Mouse (Mus musculus): ENCODE results near the gene Stk33. TPM values are rescaled to one million over a fixed set of nuclear protein-coding genes. Genes with fewer than 3 reads are reported as not detected.
A peak's percentile ranks its signal among the peaks of the same experiment; 100 is the strongest.

Gene Stk33
- not detected in 2 replicates for polyA plus RNA-seq (2012; ENCODE audit: insufficient read depth, insufficient read length, missing spikeins)

DNA sequence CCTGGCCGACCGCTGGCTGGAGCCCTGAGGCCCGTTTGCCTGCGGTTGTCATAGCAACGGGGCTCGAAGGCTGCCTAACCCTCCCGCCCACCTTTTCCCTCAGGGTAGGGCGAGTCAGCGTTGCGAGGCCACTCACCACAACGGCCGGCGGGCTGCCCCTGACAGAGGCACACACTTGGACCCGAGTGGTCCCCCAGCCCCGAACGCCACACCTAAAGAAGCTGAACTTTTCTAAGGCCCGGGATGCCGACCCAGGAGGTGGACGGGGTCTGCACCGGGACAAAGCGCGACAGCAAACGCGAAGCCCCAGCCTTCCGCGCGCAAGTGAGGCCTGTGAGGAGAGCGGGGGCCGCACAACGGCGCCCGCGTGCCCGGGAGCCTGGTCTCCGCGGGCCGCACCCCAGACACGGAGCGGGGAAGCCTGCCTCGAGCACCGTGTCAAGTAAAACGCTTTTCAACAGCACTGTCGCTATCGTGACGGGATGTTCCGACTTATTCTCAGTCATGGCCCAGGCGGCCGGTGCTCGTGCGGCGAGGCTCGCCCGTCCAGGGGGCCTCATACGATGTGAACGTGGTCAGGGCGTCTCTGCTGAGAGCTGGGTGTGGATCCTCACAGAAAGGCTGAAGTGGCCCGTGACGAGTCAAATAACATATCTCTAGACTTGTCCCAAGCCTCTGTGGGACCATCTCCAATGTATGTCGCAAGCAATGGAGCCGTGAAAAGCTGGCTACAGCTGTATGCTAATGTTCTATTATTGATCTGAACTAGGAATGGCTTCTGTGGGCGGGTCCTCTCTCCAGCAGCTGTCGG lies at the start of gene Stk33:
Stk33 (minus strand) TSS at position 301 of the 811 bp plus-strand sequence.
- TF ChIP-seq CTCF (IDR thresholded peaks at IDR 0.05; ENCODE audit: low read depth, low read length): no peak
- Histone ChIP-seq H3K27ac (ENCODE audit: insufficient read depth, low read depth, low read length) (no peak within 1 kb of the TSS), H3K4me3 (ENCODE audit: insufficient read depth, low read length) (peak within 1 kb of the TSS; percentile 6; the same call in 1 of the 2 replicates), H3K4me1 (ENCODE audit: control insufficient read depth, insufficient read depth, low read length) (peaks cover 2% of the 10 kb centered on the region; the same call in 1 of the 2 replicates)

DNA sequence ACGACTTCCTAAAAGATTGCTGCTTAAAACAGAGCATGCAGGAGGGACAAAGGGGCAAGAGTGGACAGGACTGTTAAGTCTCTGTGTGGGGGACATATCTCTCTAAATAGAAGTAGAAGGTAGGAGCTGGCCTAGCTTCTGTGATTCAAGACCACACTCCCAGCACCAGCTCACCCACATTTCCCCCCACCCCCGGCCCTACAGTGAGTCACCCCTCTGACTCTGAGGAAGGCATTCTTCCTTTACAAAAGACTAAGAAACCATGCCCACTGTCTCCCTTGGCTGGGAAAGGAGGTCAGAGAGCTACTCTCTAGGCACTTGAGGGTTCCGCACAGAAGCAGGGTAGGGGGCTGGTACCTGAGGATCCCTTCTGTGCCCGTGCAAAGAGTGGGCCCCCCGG lies 45.3 kb upstream of the Stk33 start:
- no peak for TF ChIP-seq POLR2A (IDR thresholded peaks at IDR 0.05; ENCODE audit: borderline replicate concordance, low read depth, low read length)
- TF ChIP-seq CTCF (IDR thresholded peaks at IDR 0.05; ENCODE audit: low read depth, low read length): no peak
- H3K4me1 ChIP-seq (ENCODE audit: control insufficient read depth, insufficient read depth, low read length): peaks cover 9% of the 10 kb centered on the region
- no peak overlapping the region for H3K27ac ChIP-seq (ENCODE audit: insufficient read depth, low read depth, low read length)
- H3K4me3 ChIP-seq (ENCODE audit: insufficient read depth, low read length): no peak overlapping the region

DNA sequence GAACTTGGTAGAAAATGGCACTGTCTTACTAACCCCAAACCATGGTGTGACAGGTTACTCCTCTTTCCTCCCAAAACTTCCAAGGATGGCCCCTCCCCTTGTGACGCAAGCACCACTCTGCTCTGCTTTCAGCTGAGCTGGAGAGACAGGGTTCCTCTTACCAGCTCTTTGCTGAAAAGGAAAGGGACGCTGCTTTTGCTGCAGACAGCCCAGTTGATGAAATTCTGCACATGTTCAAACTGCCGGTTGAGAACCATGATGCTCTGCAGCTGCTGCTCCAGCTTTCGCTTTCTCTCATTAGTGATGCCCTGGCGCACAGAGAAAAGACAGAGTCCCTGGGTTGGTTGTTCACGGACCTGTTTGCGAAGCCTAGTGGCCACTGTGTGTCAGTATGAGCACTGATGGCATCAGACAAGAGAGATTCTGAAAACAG lies 41.9 kb upstream of the Stk33 start:
- peak overlapping the region; percentile 11; the same call in 1 of the 2 replicates for H3K4me3 ChIP-seq (ENCODE audit: insufficient read depth, low read length)
- H3K4me1 ChIP-seq (ENCODE audit: control insufficient read depth, insufficient read depth, low read length): peaks cover 9% of the 10 kb centered on the region
- no peak overlapping the region for H3K27ac ChIP-seq (ENCODE audit: insufficient read depth, low read depth, low read length)
- TF ChIP-seq POLR2A (IDR thresholded peaks at IDR 0.05; ENCODE audit: borderline replicate concordance, low read depth, low read length): no peak
- TF ChIP-seq CTCF (IDR thresholded peaks at IDR 0.05; ENCODE audit: low read depth, low read length): no peak

DNA sequence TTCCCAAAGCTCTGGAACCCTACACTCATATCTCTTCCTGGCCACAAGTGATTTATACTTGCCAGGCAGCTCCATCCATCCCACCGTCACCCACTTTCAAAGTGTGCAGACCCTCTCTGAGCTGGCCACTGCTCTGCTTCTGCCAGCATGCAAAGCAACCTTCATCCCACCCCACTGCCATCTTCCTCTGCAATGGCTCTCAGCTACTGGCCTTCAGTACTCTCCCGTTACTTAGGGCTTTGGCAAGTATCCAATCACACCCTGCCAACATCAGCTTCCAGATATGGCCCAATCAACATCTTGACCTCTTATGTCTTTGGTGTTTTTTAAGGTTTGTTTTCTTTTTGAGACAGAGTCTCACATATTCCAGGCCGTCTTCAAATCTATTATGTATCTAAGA lies 39.0 kb upstream of the Stk33 start:
- H3K27ac ChIP-seq (ENCODE audit: insufficient read depth, low read depth, low read length): no peak overlapping the region
- no peak overlapping the region for H3K4me3 ChIP-seq (ENCODE audit: insufficient read depth, low read length)
- H3K4me1 ChIP-seq (ENCODE audit: control insufficient read depth, insufficient read depth, low read length): peaks cover 4% of the 10 kb centered on the region; the same call in 1 of the 2 replicates
- TF ChIP-seq POLR2A (IDR thresholded peaks at IDR 0.05; ENCODE audit: borderline replicate concordance, low read depth, low read length) (no peak), CTCF (IDR thresholded peaks at IDR 0.05; ENCODE audit: low read depth, low read length) (no peak)

DNA sequence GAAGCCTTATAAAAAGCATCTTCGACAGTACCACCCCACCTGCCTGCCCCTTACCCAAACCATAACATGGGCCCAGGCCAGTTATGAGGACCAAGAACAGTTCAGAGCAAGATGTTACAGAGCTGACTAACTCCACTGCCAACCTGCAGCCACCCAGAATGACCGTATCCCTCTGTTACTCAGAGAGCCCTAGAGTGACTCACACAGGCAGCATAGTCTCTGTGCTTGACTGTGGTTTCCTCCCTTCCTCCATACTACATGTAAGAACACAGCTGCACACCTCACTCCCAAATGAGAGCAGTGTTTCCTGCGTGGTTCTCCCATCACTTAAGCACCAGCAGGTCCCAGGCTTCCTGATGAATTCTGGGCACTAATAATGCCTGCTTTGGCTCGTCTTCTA lies 31.8 kb upstream of the Stk33 start:
- Histone ChIP-seq H3K4me1 (ENCODE audit: control insufficient read depth, insufficient read depth, low read length) (peaks cover 4% of the 10 kb centered on the region; the same call in 1 of the 2 replicates), H3K4me3 (ENCODE audit: insufficient read depth, low read length) (no peak overlapping the region), H3K27ac (ENCODE audit: insufficient read depth, low read depth, low read length) (no peak overlapping the region)
- TF ChIP-seq POLR2A (IDR thresholded peaks at IDR 0.05; ENCODE audit: borderline replicate concordance, low read depth, low read length) (no peak), CTCF (IDR thresholded peaks at IDR 0.05; ENCODE audit: low read depth, low read length) (no peak)

DNA sequence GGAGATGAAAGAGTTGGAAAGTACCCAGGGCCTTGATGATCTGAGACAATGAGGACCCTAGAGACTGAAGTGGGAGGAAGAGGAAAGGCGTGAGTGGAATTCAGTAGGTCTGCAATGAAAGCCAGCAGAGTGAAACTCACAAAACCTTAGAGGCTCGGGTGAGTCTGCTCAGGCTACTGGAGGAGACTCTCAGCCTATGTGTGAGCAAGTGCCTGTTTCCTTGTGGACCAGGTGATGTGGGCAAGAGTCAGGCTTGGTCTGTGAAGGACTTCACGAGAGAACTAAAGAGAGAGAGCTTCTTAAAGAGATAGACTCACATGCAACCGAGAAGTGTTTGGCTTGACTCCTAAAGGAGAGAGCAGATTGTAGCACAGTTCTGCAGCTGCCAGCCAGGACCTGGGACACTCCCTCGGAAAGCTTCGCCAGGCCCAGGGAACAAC lies 29.4 kb upstream of the Stk33 start:
- no peak for TF ChIP-seq POLR2A (IDR thresholded peaks at IDR 0.05; ENCODE audit: borderline replicate concordance, low read depth, low read length)
- TF ChIP-seq CTCF (IDR thresholded peaks at IDR 0.05; ENCODE audit: low read depth, low read length): no peak
- Histone ChIP-seq H3K27ac (ENCODE audit: insufficient read depth, low read depth, low read length) (no peak overlapping the region), H3K4me1 (ENCODE audit: control insufficient read depth, insufficient read depth, low read length) (no peaks in the 10 kb centered on the region), H3K4me3 (ENCODE audit: insufficient read depth, low read length) (no peak overlapping the region)

DNA sequence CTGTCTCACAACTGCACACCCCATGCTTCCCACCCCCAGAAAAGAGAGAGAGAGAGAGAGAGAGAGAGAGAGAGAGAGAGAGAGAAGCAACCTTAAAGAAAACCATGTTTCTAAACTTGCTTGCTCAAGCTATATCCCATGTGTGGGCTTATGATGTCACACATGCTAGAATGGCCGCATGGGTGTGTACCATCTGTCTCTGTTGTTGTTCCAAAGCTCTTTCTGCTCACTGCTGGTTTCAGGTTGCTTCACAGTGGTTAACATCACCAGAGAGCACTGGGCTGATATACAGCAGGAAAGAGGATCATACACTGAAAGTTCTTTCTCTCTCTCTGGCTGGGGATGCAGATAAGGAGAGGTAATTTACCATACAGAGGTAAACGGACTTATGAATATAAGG lies 28.7 kb upstream of the Stk33 start:
- Histone ChIP-seq H3K4me3 (ENCODE audit: insufficient read depth, low read length) (no peak overlapping the region), H3K4me1 (ENCODE audit: control insufficient read depth, insufficient read depth, low read length) (0 out of 2 replicates have a peak, but pooled peaks cover under 1% of the 10 kb centered on the region), H3K27ac (ENCODE audit: insufficient read depth, low read depth, low read length) (no peak overlapping the region)
- TF ChIP-seq CTCF (IDR thresholded peaks at IDR 0.05; ENCODE audit: low read depth, low read length) (no peak), POLR2A (IDR thresholded peaks at IDR 0.05; ENCODE audit: borderline replicate concordance, low read depth, low read length) (no peak)

DNA sequence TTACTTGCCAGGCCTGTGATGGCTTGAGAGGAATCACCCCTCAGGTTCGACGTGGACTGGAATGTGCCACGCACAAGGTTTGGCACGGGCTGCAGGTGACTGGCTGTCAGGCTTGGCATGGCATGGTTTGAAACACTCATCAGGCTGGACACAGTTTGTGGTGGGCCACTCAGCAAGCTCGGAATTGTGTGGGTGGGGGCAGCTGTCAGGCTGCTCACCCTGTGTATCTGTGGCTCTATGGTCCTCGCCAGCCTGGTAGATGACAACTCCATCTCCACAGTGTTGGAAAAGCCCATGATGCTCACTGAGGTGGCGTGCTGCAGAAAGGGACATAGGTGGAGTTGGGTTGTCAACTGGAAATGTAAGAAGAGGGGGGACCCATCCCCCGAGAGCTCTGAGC lies 21.8 kb upstream of the Stk33 start:
- Histone ChIP-seq H3K27ac (ENCODE audit: insufficient read depth, low read depth, low read length) (no peak overlapping the region), H3K4me3 (ENCODE audit: insufficient read depth, low read length) (no peak overlapping the region), H3K4me1 (ENCODE audit: control insufficient read depth, insufficient read depth, low read length) (peaks cover 17% of the 10 kb centered on the region)
- no peak for TF ChIP-seq POLR2A (IDR thresholded peaks at IDR 0.05; ENCODE audit: borderline replicate concordance, low read depth, low read length)
- TF ChIP-seq CTCF (IDR thresholded peaks at IDR 0.05; ENCODE audit: low read depth, low read length): no peak

DNA sequence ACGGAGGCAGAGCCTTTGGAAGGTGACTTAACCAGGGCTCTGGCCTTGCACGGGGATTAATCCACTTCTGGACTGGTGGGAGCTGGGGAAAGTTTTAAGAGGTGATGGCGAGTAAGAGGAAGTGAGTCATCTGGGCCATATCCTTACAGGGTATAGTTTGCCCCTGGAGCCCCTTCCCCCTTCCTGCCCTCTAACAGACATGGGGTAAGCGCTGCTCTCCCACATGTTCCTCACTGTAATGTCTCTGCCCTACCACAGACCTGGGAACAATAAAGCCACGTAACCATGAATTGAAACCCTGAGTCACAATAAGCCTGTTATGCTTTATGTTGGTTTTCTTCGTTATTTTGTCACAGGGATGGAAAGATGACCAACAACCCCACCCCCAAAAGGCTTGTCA lies 17.7 kb upstream of the Stk33 start:
- H3K4me3 ChIP-seq (ENCODE audit: insufficient read depth, low read length): no peak overlapping the region
- H3K27ac ChIP-seq (ENCODE audit: insufficient read depth, low read depth, low read length): no peak overlapping the region
- TF ChIP-seq CTCF (IDR thresholded peaks at IDR 0.05; ENCODE audit: low read depth, low read length): no peak
- TF ChIP-seq POLR2A (IDR thresholded peaks at IDR 0.05; ENCODE audit: borderline replicate concordance, low read depth, low read length): no peak
- peaks cover 15% of the 10 kb centered on the region for H3K4me1 ChIP-seq (ENCODE audit: control insufficient read depth, insufficient read depth, low read length)

DNA sequence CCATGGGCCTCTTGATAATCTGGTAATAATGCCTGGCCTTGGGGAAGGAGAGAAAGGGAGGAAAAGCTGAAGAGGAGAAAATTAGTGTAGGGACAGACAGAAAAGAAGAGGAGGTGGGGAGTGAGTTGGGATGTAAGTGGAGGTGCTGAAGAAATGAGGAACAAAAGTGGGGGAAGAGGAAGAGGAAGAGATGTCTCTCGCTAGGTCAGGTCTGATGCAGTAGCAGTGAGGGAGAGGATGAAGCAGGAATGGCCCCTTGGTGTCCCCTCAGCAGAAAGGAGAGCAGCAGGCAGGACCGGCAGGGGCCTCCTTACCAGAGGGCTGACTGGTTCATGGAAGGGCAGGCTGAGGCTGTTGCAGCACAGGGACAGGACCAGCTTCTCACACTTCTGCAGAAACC lies 16.9 kb upstream of the Stk33 start:
- Histone ChIP-seq H3K27ac (ENCODE audit: insufficient read depth, low read depth, low read length) (no peak overlapping the region), H3K4me3 (ENCODE audit: insufficient read depth, low read length) (no peak overlapping the region), H3K4me1 (ENCODE audit: control insufficient read depth, insufficient read depth, low read length) (peaks cover 15% of the 10 kb centered on the region)
- TF ChIP-seq CTCF (IDR thresholded peaks at IDR 0.05; ENCODE audit: low read depth, low read length): no peak
- no peak for TF ChIP-seq POLR2A (IDR thresholded peaks at IDR 0.05; ENCODE audit: borderline replicate concordance, low read depth, low read length)
